Mouse (Mus musculus): ENCODE results near the gene Senp3. TPM values are rescaled to one million over a fixed set of nuclear protein-coding genes. Genes with fewer than 3 reads are reported as not detected.
A peak's percentile ranks its signal among the peaks of the same experiment; 100 is the strongest.

The Senp3 gene
- total RNA-seq, 2 experiments from 2014 or later: 108 to 111 TPM

DNA sequence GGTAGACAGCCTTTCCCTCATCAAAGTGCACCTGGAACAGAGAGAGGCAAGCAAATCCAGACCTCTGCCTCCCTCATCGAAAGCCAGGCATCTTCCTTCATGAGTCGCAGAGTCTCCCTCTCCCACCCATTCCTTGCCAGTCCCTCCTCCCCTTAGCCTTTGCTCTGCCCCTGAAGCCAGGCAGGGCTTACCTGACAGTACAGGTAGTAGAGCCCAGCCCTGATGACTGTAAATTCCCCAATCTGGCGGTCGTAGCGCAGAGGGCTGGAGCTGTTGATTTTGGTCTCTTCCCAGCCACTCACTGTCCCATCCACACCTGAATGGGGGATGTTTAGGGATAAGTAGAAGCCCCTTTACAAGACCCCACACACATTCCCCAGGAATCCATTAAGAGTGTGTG, 5.2 kb upstream of the Senp3 start:
- no peak for DNase-seq (ENCODE audit: extremely low spot score in 1 of 2, low spot score in 2 of 2)
- no peak overlapping the region; the same call in 1 of the 2 replicates for H3K27ac ChIP-seq
- TF ChIP-seq CTCF (IDR thresholded peaks at IDR 0.05): no peak
- no peak overlapping the region for H3K4me3 ChIP-seq
- intact Hi-C loops (cut with DNase I): no loop called here

DNA sequence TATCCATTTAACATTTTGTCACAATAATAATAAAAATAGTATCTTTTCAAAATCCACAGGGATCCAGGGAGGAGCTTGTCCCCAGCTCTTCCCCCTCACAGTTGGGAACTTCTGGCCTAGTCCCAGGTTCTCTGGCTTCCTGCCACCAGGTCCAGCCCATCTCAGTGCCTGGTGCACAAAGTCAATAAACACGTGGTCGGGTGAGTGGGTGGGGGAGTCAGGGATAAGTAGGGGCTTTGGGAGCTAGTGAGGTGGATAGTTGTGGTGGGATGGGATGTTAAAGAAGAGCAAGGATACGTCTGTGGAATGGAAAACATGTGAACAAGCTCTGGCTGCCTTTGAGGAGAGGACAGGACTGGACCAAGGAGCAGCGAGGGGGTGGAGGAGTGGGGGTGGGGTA, 4.5 kb upstream of the Senp3 start:
- TF ChIP-seq CTCF (IDR thresholded peaks at IDR 0.05): no peak
- H3K4me3 ChIP-seq: no peak overlapping the region
- intact Hi-C loops (cut with DNase I): no loop called here
- peak overlapping the region; percentile 88; the same call in 1 of the 2 replicates for H3K27ac ChIP-seq
- no peak for DNase-seq (ENCODE audit: extremely low spot score in 1 of 2, low spot score in 2 of 2)

DNA sequence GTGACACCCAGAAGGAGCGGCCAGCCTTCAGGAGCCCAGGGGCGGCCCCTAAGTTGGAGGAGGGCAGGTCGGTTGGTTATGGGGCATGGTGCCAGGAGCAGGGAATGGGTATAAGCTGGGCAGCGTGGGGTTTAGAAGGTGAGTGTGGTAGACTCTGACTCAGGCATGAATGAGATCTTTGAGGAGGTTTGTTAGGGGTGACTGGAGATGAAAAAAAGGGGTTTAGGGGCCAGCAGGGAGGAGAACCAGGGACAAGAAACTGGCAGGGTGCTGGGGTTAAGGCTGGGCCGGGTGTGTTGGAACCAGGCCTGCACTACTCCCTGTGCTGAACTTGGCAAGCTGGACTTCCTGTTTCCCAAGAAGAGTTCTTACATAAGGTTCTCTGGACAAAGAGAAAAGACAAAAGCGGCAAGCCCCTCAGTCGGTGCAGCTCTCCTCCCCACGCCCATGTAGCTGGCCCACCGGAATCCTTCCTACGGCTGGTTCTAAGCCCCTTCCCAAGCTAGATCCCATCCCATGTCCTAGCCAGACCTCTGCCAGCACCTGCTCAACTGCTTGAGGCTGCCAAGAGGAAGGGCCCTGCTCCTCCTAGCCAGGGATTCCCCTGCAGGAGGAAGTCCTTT, 3.8 kb upstream of the Senp3 start, which contains the start of gene Tnfsf13:
Gene Tnfsf13 (minus strand): TSS at position 259 of the 623 bp plus-strand sequence.
- Histone ChIP-seq H3K27ac (peak within 1 kb of the TSS; percentile 88), H3K4me3 (peak within 1 kb of the TSS; percentile 19; the same call in 1 of the 2 replicates)
- DNase-seq (ENCODE audit: extremely low spot score in 1 of 2, low spot score in 2 of 2): peak in 1 of 2 experiments; percentile 55
- intact Hi-C loops (cut with DNase I): no loop called here
- TF ChIP-seq CTCF (IDR thresholded peaks at IDR 0.05): no peak

DNA sequence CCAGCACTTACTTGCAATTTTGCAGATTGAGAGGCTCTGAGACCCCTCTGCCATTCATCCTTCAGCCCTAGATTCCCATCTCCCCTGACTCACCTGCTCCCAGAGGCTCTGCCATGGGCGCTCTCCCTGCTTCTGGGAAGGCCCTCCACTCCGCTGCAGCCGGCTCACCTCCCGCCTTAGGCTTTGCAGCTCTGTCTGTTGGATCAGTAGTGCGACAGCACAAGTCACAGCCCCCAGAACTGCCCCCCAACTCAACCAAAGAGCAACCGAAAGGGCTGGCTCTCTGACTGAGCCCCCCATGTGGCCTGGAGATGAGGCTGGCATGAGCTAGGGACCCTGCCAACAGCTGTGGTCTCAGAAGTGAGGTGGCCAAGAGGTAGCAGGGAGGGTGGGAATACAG, 3.1 kb upstream of the Senp3 start:
- TF ChIP-seq CTCF (IDR thresholded peaks at IDR 0.05): no peak
- H3K27ac ChIP-seq: peak overlapping the region; percentile 88
- intact Hi-C loops (cut with DNase I): loop anchor here (5.0 kb wide), 1 partner anchor 152 kb away; the partner anchor contains the start of genes Nlgn2 and Tmem256
- DNase-seq (ENCODE audit: extremely low spot score in 1 of 2, low spot score in 2 of 2): no peak
- no peak overlapping the region for H3K4me3 ChIP-seq

DNA sequence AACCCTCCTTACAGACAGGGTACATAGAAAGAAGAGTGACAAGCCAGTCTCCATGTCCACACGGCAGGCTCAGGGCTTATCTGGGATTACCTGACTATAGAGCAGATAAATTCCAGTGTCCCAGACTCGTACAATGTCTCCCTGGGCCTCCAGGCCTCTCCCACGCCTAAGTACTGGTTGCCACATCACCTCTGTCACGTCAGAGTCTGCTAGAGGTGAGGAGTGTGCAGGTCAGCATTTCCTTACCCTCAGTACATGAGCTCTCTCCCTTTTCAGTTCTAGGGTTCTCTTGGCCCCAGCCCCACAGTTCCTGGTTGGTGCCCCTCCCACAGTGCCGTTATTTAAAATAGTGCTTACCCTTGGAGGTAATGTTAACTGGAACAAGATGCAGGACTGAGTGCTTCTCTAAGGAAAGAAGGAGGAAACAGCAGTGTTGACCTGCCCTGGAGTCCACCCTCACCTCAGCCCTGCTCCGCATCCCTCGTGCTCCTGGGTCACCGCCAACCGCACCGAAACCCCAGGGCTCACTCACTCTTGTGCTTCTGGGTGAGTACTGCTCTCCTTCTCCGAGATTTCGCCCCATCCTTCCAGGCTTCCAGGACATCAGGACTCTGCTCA, 2.4 kb upstream of the Senp3 start:
- no peak overlapping the region for H3K27ac ChIP-seq
- intact Hi-C loops (cut with DNase I): loop anchor here (5.0 kb wide), 1 partner anchor 153 kb away; the partner anchor contains the start of genes Nlgn2 and Tmem256
- DNase-seq (ENCODE audit: extremely low spot score in 1 of 2, low spot score in 2 of 2): no peak
- no peak for TF ChIP-seq CTCF (IDR thresholded peaks at IDR 0.05)
- no peak overlapping the region for H3K4me3 ChIP-seq

DNA sequence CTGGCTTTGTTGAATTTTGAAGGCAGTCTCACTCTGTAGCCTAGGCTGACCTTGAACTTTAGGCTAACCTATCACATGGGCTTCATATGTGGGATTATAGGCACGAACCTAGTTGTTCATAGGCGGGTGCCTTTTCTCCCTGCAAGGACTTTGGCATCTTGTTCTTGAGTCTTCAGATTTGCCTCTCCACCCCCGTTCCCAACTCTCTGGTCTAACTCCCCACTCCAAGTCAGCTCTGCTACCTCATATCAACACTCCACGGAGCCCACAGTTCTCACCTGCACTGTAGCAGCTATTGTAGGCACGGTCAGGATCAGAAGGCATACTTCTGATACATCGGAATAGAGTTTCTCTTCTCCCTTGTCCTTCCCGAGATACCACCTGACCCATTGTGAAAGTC, 1.7 kb upstream of the Senp3 start:
- TF ChIP-seq CTCF (IDR thresholded peaks at IDR 0.05): no peak
- H3K4me3 ChIP-seq: no peak overlapping the region

DNA sequence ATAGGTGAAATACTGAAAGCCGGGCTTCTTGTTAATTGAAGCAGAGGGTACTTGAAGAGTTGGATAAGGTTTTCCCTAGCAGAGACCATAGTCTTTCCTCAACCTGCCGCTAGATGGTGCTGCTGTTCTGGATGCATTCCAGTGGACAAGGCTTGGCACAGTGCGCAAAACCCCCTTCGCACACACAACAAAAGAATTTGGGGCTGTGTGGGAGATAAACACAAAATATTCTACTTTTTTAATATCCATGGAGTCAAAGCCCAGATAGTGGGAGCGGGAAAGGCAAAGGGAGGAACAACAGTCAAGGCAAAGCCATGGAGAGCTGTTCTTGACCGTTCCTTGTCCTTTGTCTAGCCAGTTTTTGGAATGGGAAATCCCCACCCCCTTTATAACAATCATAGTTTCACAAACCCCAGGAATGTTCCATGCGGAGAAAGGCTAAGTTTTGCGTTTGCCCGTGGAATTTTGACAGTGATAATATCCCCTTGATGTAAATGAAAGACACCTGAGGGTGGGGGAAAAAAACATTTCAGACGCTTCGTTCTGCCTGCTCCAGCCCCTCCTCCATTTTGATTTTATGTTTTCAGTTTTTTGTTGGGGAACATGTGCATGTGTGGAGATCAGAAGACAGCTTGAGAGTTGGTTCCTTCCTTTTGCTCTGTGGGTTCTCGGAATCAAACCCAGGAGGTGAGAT, 1.1 kb upstream of the Senp3 start:
- H3K27ac ChIP-seq: peak overlapping the region; percentile 4; the same call in 1 of the 2 replicates
- peak; percentile 95 for TF ChIP-seq CTCF (IDR thresholded peaks at IDR 0.05)
- H3K4me3 ChIP-seq: peak overlapping the region; percentile 91
- DNase-seq (ENCODE audit: extremely low spot score in 1 of 2, low spot score in 2 of 2): peak; percentile 85 to 88
- intact Hi-C loops (cut with DNase I): loop anchor here (1.0 to 5.0 kb wide), 6 partner anchors 32 to 218 kb away; partner anchors contain the start of genes 2810408A11Rik, Neurl4, Nlgn2 and Polr2a

More for the DNA sequence above, 1.7 kb upstream of the Senp3 start:
- no peak for DNase-seq (ENCODE audit: extremely low spot score in 1 of 2, low spot score in 2 of 2)
- intact Hi-C loops (cut with DNase I): loop anchor here (2.0 to 5.0 kb wide), 4 partner anchors 31 to 217 kb away; partner anchors contain the start of genes 2810408A11Rik, Neurl4, Nlgn2 and Tmem256
- no peak overlapping the region; the same call in 1 of the 2 replicates for H3K27ac ChIP-seq

DNA sequence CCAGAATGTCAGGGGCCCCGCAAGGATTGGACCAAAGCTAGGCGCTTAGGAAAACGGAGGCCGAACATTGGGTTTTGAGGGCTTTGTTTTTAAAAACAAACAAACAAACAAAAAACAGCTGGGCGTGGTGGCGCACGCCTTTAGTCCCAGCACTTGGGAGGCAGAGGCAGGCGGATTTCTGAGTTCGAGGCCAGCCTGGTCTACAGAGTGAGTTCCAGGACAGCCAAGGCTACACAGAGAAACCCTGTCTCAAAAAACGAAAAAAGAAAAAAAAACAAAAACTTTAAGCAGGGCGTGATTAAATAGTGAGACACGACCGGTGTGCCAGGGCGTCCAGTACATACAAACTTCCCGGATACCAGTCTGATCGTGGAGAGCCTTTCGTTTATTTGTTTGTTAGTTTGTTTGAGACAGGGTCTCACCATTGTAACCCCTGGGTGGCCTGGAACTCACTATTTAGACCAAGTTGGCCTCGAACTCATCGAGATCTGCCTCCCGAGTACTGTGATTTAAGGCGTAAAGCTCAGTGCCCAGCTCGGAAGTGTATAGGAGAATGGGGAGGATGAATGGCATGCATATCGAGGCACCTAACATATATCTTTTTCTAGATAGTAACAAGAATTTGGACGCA, 440 bp upstream of the Senp3 start:
- Histone ChIP-seq H3K27ac (peak overlapping the region; percentile 91), H3K4me3 (peak overlapping the region; percentile 91)
- DNase-seq (ENCODE audit: extremely low spot score in 1 of 2, low spot score in 2 of 2): no peak
- intact Hi-C loops (cut with DNase I): loop anchor here (1.0 to 5.0 kb wide), 6 partner anchors 32 to 218 kb away; partner anchors contain the start of genes 2810408A11Rik, Neurl4, Nlgn2 and Polr2a
- no peak for TF ChIP-seq CTCF (IDR thresholded peaks at IDR 0.05)

DNA sequence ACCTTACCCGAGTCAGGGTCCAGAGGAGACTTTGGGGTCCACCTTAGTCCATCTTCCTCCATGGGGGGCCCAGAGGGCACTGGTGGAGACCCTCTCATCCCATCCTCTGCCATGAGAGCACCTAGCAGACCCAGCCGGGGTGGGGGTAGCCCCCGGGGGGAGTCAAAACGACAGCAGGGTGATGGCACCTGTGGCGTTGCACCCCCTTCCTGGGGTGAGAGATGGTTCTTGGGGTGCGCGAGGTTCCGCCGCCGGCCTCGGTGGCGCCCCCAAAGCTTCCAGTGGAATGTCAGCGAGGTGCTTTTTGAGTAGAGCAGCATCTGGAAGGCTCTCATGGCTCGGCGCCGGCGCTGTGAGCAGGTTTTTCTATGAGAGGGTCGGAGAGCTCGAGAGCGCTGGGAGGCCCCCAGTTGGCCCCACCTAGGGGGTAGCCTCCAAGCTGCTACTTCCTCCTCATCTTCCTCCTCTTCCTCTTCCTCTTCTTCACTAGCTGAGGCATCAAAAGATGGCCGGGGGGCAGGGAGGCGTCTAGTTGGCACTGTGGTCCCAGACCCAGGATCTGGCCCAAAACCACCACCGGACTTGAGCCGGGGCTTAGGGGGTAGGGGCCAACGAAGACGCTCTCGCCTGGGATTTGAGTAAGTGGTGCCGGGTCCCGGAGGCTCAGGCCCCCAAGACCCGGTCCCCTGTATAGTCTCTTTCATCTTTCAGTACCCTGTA, 1.6 kb downstream of the Senp3 start:
- intact Hi-C loops (cut with DNase I): loop anchor here (5.0 kb wide), 1 partner anchor 157 kb away; the partner anchor contains the start of genes Nlgn2 and Tmem256
- no peak for DNase-seq (ENCODE audit: extremely low spot score in 1 of 2, low spot score in 2 of 2)
- TF ChIP-seq CTCF (IDR thresholded peaks at IDR 0.05): no peak
- H3K27ac ChIP-seq: no peak overlapping the region
- no peak overlapping the region; the same call in 1 of the 2 replicates for H3K4me3 ChIP-seq

DNA sequence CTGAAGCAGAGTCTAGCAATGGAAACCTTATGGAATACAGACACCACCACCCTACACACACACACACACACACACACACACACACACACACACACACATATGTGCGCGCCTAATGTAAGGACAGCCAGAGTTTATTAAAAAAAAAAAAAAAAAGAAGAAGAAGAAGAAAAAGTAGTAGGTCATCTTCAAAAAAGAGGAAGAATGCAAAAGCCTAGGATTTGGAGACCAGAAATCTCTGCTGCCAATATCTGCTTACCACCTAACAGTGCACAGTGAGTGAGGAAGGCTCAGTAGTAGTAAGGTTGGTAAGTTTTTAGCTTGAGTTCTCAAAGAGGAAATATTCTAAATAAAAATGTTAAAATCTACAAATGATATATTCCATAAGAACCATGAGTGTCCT, 2.7 kb downstream of the Senp3 start:
- intact Hi-C loops (cut with DNase I): no loop called here
- no peak for TF ChIP-seq CTCF (IDR thresholded peaks at IDR 0.05)
- Histone ChIP-seq H3K27ac (no peak overlapping the region), H3K4me3 (no peak overlapping the region)
- DNase-seq (ENCODE audit: extremely low spot score in 1 of 2, low spot score in 2 of 2): no peak
